Mouse (Mus musculus) c-Kit-positive CD71-positive TER-119-negative erythroid progenitor cells, embryonic 14.5 days (primary cell): ENCODE measurements around the gene Zfp574.
A peak's percentile ranks its signal among the peaks of the same experiment; 100 is the strongest.
"Not testable (repeated sequence)": the region's sequence is repeated elsewhere in the genome, so short reads cannot be mapped to it uniquely, and the experiment has no call there.

Experiments used
- DNase-seq: peaks from one replicate; pipeline ENCODE4 v3.0.0-alpha.2; 2013; ENCODE audit warnings: low read depth

Gene Zfp574

GRCm38 (mm10) chr7:25071979-25072715, at the start of gene Zfp574, which contains the start of gene Grik5:
TSS of gene Zfp574 (plus strand) at chr7:25072567.
TSS of gene Grik5 (minus strand) at chr7:25072346.
- no peak for DNase-seq

GRCm38 (mm10) chr7:25025855-25026439, 46.4 kb upstream of the Zfp574 start:
- DNase-seq: no peak

- DNase-seq: no peak
Observed at GRCm38 (mm10) chr7:25026452-25026851, 45.9 kb upstream of the Zfp574 start.

GRCm38 (mm10) chr7:25030032-25030753, 42.2 kb upstream of the Zfp574 start:
- DNase-seq: peak; percentile 68

- no peak for DNase-seq
Observed at GRCm38 (mm10) chr7:25031528-25031927, 40.8 kb upstream of the Zfp574 start.

GRCm38 (mm10) chr7:25034796-25035195, 37.6 kb upstream of the Zfp574 start:
- DNase-seq: no peak

- peak; percentile 53 for DNase-seq
Observed at GRCm38 (mm10) chr7:25035916-25036315, 36.5 kb upstream of the Zfp574 start.

GRCm38 (mm10) chr7:25041921-25042320, 30.4 kb upstream of the Zfp574 start:
- DNase-seq: no peak

- not testable (repeated sequence) for DNase-seq
Observed at GRCm38 (mm10) chr7:25044599-25044998, 27.8 kb upstream of the Zfp574 start.

GRCm38 (mm10) chr7:25047363-25047762, 25.0 kb upstream of the Zfp574 start:
- no peak for DNase-seq

GRCm38 (mm10) chr7:25049295-25049930, 23.0 kb upstream of the Zfp574 start:
- DNase-seq: no peak

- DNase-seq: no peak
Observed at GRCm38 (mm10) chr7:25052587-25052986, 19.8 kb upstream of the Zfp574 start.

GRCm38 (mm10) chr7:25056951-25057350, 15.4 kb upstream of the Zfp574 start:
- DNase-seq: no peak

GRCm38 (mm10) chr7:25057888-25058287, 14.5 kb upstream of the Zfp574 start:
- no peak for DNase-seq

- DNase-seq: no peak
Observed at GRCm38 (mm10) chr7:25058394-25058793, 14.0 kb upstream of the Zfp574 start.

GRCm38 (mm10) chr7:25058836-25059235, 13.5 kb upstream of the Zfp574 start:
- DNase-seq: no peak

GRCm38 (mm10) chr7:25063346-25063745, 9.0 kb upstream of the Zfp574 start:
- DNase-seq: no peak

- no peak for DNase-seq
Observed at GRCm38 (mm10) chr7:25063900-25064299, 8.5 kb upstream of the Zfp574 start.

GRCm38 (mm10) chr7:25067338-25067737, 5.0 kb upstream of the Zfp574 start:
- DNase-seq: no peak

- no peak for DNase-seq
Observed at GRCm38 (mm10) chr7:25067909-25068656, 4.3 kb upstream of the Zfp574 start.

- no peak for DNase-seq
Observed at GRCm38 (mm10) chr7:25068724-25069123, 3.6 kb upstream of the Zfp574 start.
